Mouse (Mus musculus) embryonic facial prominence, embryonic 15.5 days (tissue): ENCODE measurements around the gene Tspear. TPM values are rescaled to one million over a fixed set of nuclear protein-coding genes. Genes with fewer than 3 reads are reported as not detected.
"Not testable (repeated sequence)": the region's sequence is repeated elsewhere in the genome, so short reads cannot be mapped to it uniquely, and the experiment has no call there.

ENCODE experiments used
- ATAC-seq: fragments of 200-750 bp; cut with Nextera tagmentation; 2 replicates; pipeline ENCODE4 v1.8.0; 2017; ENCODE audit warnings: low read depth, moderate TSS enrichment; ENCODE audit not compliant: insufficient number of reproducible peaks, low FRiP score, low TSS enrichment
- H3K27ac ChIP-seq: fragments of 300-500 bp; sonication (generic); replicated peaks from 2 replicates; pipeline ENCODE4 v1.5.1; 2015; ENCODE audit warnings: mild to moderate bottlenecking, inconsistent platforms
- H3K27me3 ChIP-seq: fragments of 300-500 bp; sonication (generic); 2 replicates; pipeline ENCODE4 v1.6.1; 2015; ENCODE audit warnings: inconsistent platforms
- H3K36me3 ChIP-seq: fragments of 300-500 bp; sonication (generic); 2 replicates; pipeline ENCODE4 v1.6.1; 2015; ENCODE audit warnings: mild to moderate bottlenecking, inconsistent platforms
- H3K4me1 ChIP-seq: fragments of 300-500 bp; sonication (generic); 2 replicates; pipeline ENCODE4 v1.6.1; 2015; ENCODE audit warnings: inconsistent platforms
- H3K4me2 ChIP-seq: fragments of 300-500 bp; sonication (generic); replicated peaks from 2 replicates; pipeline ENCODE4 v1.6.1; 2015; ENCODE audit warnings: mild to moderate bottlenecking, inconsistent platforms
- H3K4me3 ChIP-seq: fragments of 300-500 bp; sonication (generic); replicated peaks from 2 replicates; pipeline ENCODE4 v1.5.1; 2015; ENCODE audit warnings: mild to moderate bottlenecking, inconsistent platforms
- H3K9ac ChIP-seq: fragments of 300-500 bp; sonication (generic); 2 replicates; pipeline ENCODE4 v1.6.1; 2015; ENCODE audit warnings: inconsistent platforms
- H3K9me3 ChIP-seq: fragments of 300-500 bp; sonication (generic); replicated peaks from 2 replicates; pipeline ENCODE4 v1.6.1; 2016; ENCODE audit warnings: inconsistent platforms
- WGBS: fragments of 180-500 bp; shearing (Covaris S2); methylation state at CpG from one replicate; pipeline ENCODE4 v1.1.7; 2015; 5-methylcytosine and 5-hydroxymethylcytosine counted together
- polyA plus RNA-seq: library from polyadenylated mRNA; unstranded; fragments of >200 nt; fragmentation: Nextera tagmentation; extraction: Ambion mirVana; gene quantifications from 2 replicates; pipeline ENCODE4 v1.2.1, GENCODE M21; 2015

Gene Tspear
- polyA plus RNA-seq, 1 experiment from 2014 or later: 3.4 TPM

- 39% methylated on average over 4 of the region's 4 CpGs for WGBS
Observed at GRCm38 (mm10) chr10:77713734-77714133, 27.4 kb downstream of the Tspear start.

GRCm38 (mm10) chr10:77715507-77715906, 29.1 kb downstream of the Tspear start, which contains the start of gene Gm10142:
Gene Gm10142, plus strand, starts transcription at chr10:77715807.
- ATAC-seq: no peak
- no peaks in the 10 kb centered on the region for H3K9me3 ChIP-seq
- H3K4me2 ChIP-seq: no peak within 1 kb of the TSS
- no peak within 1 kb of the TSS for H3K4me3 ChIP-seq
- 90% methylated on average over 1 of the region's 1 CpGs for WGBS
- no peaks in the 10 kb centered on the region for H3K36me3 ChIP-seq
- no peaks in the 10 kb centered on the region for H3K27me3 ChIP-seq
- H3K9ac ChIP-seq: no peak within 1 kb of the TSS
- H3K27ac ChIP-seq: no peak within 1 kb of the TSS
- H3K4me1 ChIP-seq: no peaks in the 10 kb centered on the region

More at GRCm38 (mm10) chr10:77713734-77714133, 27.4 kb downstream of the Tspear start:
- no peaks in the 10 kb centered on the region for H3K27me3 ChIP-seq
- no peak for ATAC-seq
- no peaks in the 10 kb centered on the region for H3K4me1 ChIP-seq
- no peaks in the 10 kb centered on the region for H3K36me3 ChIP-seq
- H3K4me3 ChIP-seq: no peak overlapping the region
- no peaks in the 10 kb centered on the region for H3K9me3 ChIP-seq
- H3K27ac ChIP-seq: no peak overlapping the region
- no peak overlapping the region for H3K9ac ChIP-seq
- H3K4me2 ChIP-seq: no peak overlapping the region

GRCm38 (mm10) chr10:77720299-77720698, 33.9 kb downstream of the Tspear start, which contains the start of gene Krtap12-1:
Gene Krtap12-1, plus strand, starts transcription at chr10:77720599.
- not testable (repeated sequence) for H3K4me3 ChIP-seq, ATAC-seq, H3K4me2 ChIP-seq, H3K9me3 ChIP-seq, H3K27ac ChIP-seq, H3K27me3 ChIP-seq, H3K4me1 ChIP-seq, H3K36me3 ChIP-seq, H3K9ac ChIP-seq
- 88% methylated on average over 1 of the region's 1 CpGs for WGBS

GRCm38 (mm10) chr10:77724855-77725254, 38.5 kb downstream of the Tspear start:
- 78% methylated on average over 8 of the region's 8 CpGs for WGBS
- Histone ChIP-seq H3K4me1 (no peaks in the 10 kb centered on the region), H3K4me2 (no peak overlapping the region), H3K27ac (no peak overlapping the region), H3K4me3 (no peak overlapping the region), H3K9ac (no peak overlapping the region), H3K9me3 (no peaks in the 10 kb centered on the region), H3K36me3 (no peaks in the 10 kb centered on the region), H3K27me3 (no peaks in the 10 kb centered on the region)
- ATAC-seq: no peak

GRCm38 (mm10) chr10:77726186-77726585, 39.8 kb downstream of the Tspear start, which contains the start of gene Gm10100:
Gene Gm10100, plus strand, starts transcription at chr10:77726486.
- Histone ChIP-seq H3K27ac (no peak within 1 kb of the TSS), H3K9me3 (no peaks in the 10 kb centered on the region), H3K4me3 (no peak within 1 kb of the TSS), H3K36me3 (no peaks in the 10 kb centered on the region), H3K9ac (no peak within 1 kb of the TSS), H3K4me2 (no peak within 1 kb of the TSS), H3K27me3 (no peaks in the 10 kb centered on the region), H3K4me1 (no peaks in the 10 kb centered on the region)
- WGBS: 26% methylated on average over 3 of the region's 3 CpGs
- no peak for ATAC-seq

- ATAC-seq: no peak
- Histone ChIP-seq H3K4me3 (no peak overlapping the region), H3K9ac (no peak overlapping the region), H3K36me3 (no peaks in the 10 kb centered on the region), H3K4me2 (no peak overlapping the region), H3K27ac (no peak overlapping the region), H3K9me3 (no peaks in the 10 kb centered on the region), H3K27me3 (no peaks in the 10 kb centered on the region), H3K4me1 (no peaks in the 10 kb centered on the region)
- 56% methylated on average over 4 of the region's 4 CpGs for WGBS
Observed at GRCm38 (mm10) chr10:77728280-77728679, 41.9 kb downstream of the Tspear start.

- no peaks in the 10 kb centered on the region for H3K27me3 ChIP-seq
- H3K4me3 ChIP-seq: no peak overlapping the region
Observed at GRCm38 (mm10) chr10:77729241-77729640, 42.9 kb downstream of the Tspear start.

GRCm38 (mm10) chr10:77735928-77736327, 49.6 kb downstream of the Tspear start:
- 68% methylated on average over 1 of the region's 1 CpGs for WGBS
- Histone ChIP-seq H3K4me1 (no peaks in the 10 kb centered on the region), H3K27ac (no peak overlapping the region), H3K9ac (no peak overlapping the region), H3K4me3 (no peak overlapping the region), H3K9me3 (no peaks in the 10 kb centered on the region), H3K36me3 (no peaks in the 10 kb centered on the region), H3K27me3 (no peaks in the 10 kb centered on the region), H3K4me2 (no peak overlapping the region)
- ATAC-seq: no peak

More at GRCm38 (mm10) chr10:77729241-77729640, 42.9 kb downstream of the Tspear start:
- Histone ChIP-seq H3K27ac (no peak overlapping the region), H3K9me3 (no peaks in the 10 kb centered on the region), H3K4me1 (no peaks in the 10 kb centered on the region), H3K36me3 (no peaks in the 10 kb centered on the region), H3K9ac (no peak overlapping the region), H3K4me2 (no peak overlapping the region)
- WGBS: 43% methylated on average over 4 of the region's 4 CpGs
- no peak for ATAC-seq

- H3K9me3 ChIP-seq: no peaks in the 10 kb centered on the region
- H3K9ac ChIP-seq: no peak overlapping the region
- H3K27ac ChIP-seq: no peak overlapping the region
- 0 out of 2 replicates have a peak, but pooled peaks cover 4% of the 10 kb centered on the region for H3K4me1 ChIP-seq
- WGBS: 88% methylated on average over 4 of the region's 4 CpGs
- ATAC-seq: no peak
- no peaks in the 10 kb centered on the region for H3K27me3 ChIP-seq
- H3K4me3 ChIP-seq: no peak overlapping the region
- H3K36me3 ChIP-seq: no peaks in the 10 kb centered on the region
- H3K4me2 ChIP-seq: no peak overlapping the region
Observed at GRCm38 (mm10) chr10:77738929-77739328, 52.6 kb downstream of the Tspear start.

- H3K27me3 ChIP-seq, H3K4me1 ChIP-seq, H3K27ac ChIP-seq, H3K36me3 ChIP-seq, ATAC-seq, H3K4me2 ChIP-seq, H3K9ac ChIP-seq, H3K4me3 ChIP-seq, H3K9me3 ChIP-seq: not testable (repeated sequence)
- 55% methylated on average over 5 of the region's 5 CpGs for WGBS
Observed at GRCm38 (mm10) chr10:77741924-77742688, 55.7 kb downstream of the Tspear start, which contains the start of gene Gm18596. Gene Gm18596, minus strand, starts transcription at chr10:77742638.

- not testable (repeated sequence) for H3K4me1 ChIP-seq, H3K27me3 ChIP-seq, H3K4me3 ChIP-seq, H3K4me2 ChIP-seq, H3K36me3 ChIP-seq, H3K9me3 ChIP-seq, H3K9ac ChIP-seq, H3K27ac ChIP-seq, ATAC-seq
- WGBS: 78% methylated on average over 1 of the region's 1 CpGs
Observed at GRCm38 (mm10) chr10:77750686-77751085, 64.3 kb downstream of the Tspear start.

GRCm38 (mm10) chr10:77751254-77751653, 64.9 kb downstream of the Tspear start, which contains the start of gene Gm9736:
Gene Gm9736, minus strand, starts transcription at chr10:77751354.
- H3K4me1 ChIP-seq, H3K27me3 ChIP-seq, ATAC-seq, H3K9ac ChIP-seq, H3K4me2 ChIP-seq, H3K4me3 ChIP-seq, H3K36me3 ChIP-seq, H3K9me3 ChIP-seq, H3K27ac ChIP-seq: not testable (repeated sequence)
- WGBS: 47% methylated on average over 1 of the region's 1 CpGs
